Mouse (Mus musculus) liver, adult 2 months (tissue): ENCODE measurements around the gene Smc6. TPM values are rescaled to one million over a fixed set of nuclear protein-coding genes. Genes with fewer than 3 reads are reported as not detected.

Experiments used
- DNase-seq: peaks from one replicate; pipeline ENCODE4 v3.0.0-alpha.2; 2011; ENCODE audit warnings: low read depth, low spot score; ENCODE audit errors: extremely low read depth
- H3K27ac ChIP-seq: fragments of 200-500 bp; replicated peaks from 2 replicates; pipeline ENCODE4 v1.5.1; 2012; ENCODE audit warnings: low read depth, mild to moderate bottlenecking, control low read depth, inconsistent platforms, low read length; ENCODE audit not compliant: insufficient read depth
- H3K27me3 ChIP-seq: fragments of 200-500 bp; 2 replicates; pipeline ENCODE4 v1.6.1; 2012; ENCODE audit warnings: mild to moderate bottlenecking, moderate library complexity, low read length, inconsistent platforms; ENCODE audit not compliant: control insufficient read depth, insufficient read depth
- H3K36me3 ChIP-seq: fragments of 200-500 bp; 2 replicates; pipeline ENCODE4 v1.6.1; 2012; ENCODE audit warnings: low read length, inconsistent platforms; ENCODE audit not compliant: control insufficient read depth, insufficient read depth
- H3K4me1 ChIP-seq: fragments of 200-500 bp; 2 replicates; pipeline ENCODE4 v1.6.1; 2011; ENCODE audit warnings: low read length; ENCODE audit not compliant: control insufficient read depth, insufficient read depth
- H3K4me3 ChIP-seq: fragments of 200-500 bp; 2 replicates; pipeline ENCODE4 v1.5.1; 2011; ENCODE audit warnings: low read depth, mild to moderate bottlenecking, control low read depth, low read length, moderate library complexity; ENCODE audit not compliant: insufficient read depth
- H3K79me2 ChIP-seq: fragments of 200-500 bp; 2 replicates; pipeline ENCODE4 v1.6.1; 2012; ENCODE audit warnings: inconsistent platforms, mild to moderate bottlenecking, low read length, moderate library complexity; ENCODE audit not compliant: control insufficient read depth, insufficient read depth
- H3K9ac ChIP-seq: fragments of 200-500 bp; 2 replicates; pipeline ENCODE4 v1.6.1; 2012; ENCODE audit warnings: low read depth, mild to moderate bottlenecking, control low read depth, inconsistent platforms, low read length
- CTCF ChIP-seq: fragments of 200-500 bp; IDR thresholded peaks from 2 replicates; pipeline ENCODE4 v1.5.1; 2011; ENCODE audit warnings: low read depth, low read length, control low read depth
- POLR2A ChIP-seq: fragments of 200-500 bp; IDR thresholded peaks from 2 replicates; pipeline ENCODE4 v1.6.1; 2011; ENCODE audit warnings: low read length, control low read depth; ENCODE audit not compliant: insufficient read depth; ENCODE audit errors: extremely low read depth
- WGBS: fragments of 180-500 bp; shearing (Covaris S2); methylation state at CpG from one replicate; pipeline ENCODE4 v1.1.7; 2018; 5-methylcytosine and 5-hydroxymethylcytosine counted together
- polyA plus RNA-seq: library from polyadenylated mRNA; depleted of rRNA; stranded (reverse); fragments of >200 nt; gene quantifications from 2 replicates; pipeline ENCODE4 v1.2.3, GENCODE M21; 2012
- total RNA-seq: library from RNA; depleted of rRNA; stranded (reverse); fragments of >200 nt; gene quantifications from 2 replicates; pipeline ENCODE4 v1.2.3, GENCODE M21; 2014

Gene Smc6
- total and polyA plus RNA-seq, 2 experiments: 2.1 to 22.7 TPM

- H3K9ac ChIP-seq: no peak overlapping the region
- no peaks in the 10 kb centered on the region for H3K4me1 ChIP-seq
- 100% methylated on average over 1 of the region's 1 CpGs for WGBS
- TF ChIP-seq CTCF (no peak), POLR2A (no peak)
- no peaks in the 10 kb centered on the region for H3K27me3 ChIP-seq
- no peak overlapping the region for H3K4me3 ChIP-seq
- no peak for DNase-seq
- H3K27ac ChIP-seq: no peak overlapping the region
- no peaks in the 10 kb centered on the region for H3K79me2 ChIP-seq
- H3K36me3 ChIP-seq: peaks cover 37% of the 10 kb centered on the region
Measured at GRCm38 (mm10) chr12:11300858-11301257, 35.2 kb downstream of the Smc6 start.

GRCm38 (mm10) chr12:11306753-11307645, 41.3 kb downstream of the Smc6 start:
- DNase-seq: peak; percentile 17
- TF ChIP-seq CTCF (no peak), POLR2A (no peak)
- Histone ChIP-seq H3K79me2 (no peaks in the 10 kb centered on the region), H3K9ac (no peak overlapping the region), H3K4me1 (no peaks in the 10 kb centered on the region; the same call in 1 of the 2 replicates), H3K27me3 (no peaks in the 10 kb centered on the region), H3K36me3 (peaks cover 31% of the 10 kb centered on the region), H3K4me3 (no peak overlapping the region), H3K27ac (no peak overlapping the region)
- WGBS: 47% methylated on average over 8 of the region's 8 CpGs

- no peaks in the 10 kb centered on the region for H3K27me3 ChIP-seq
- no peak overlapping the region for H3K27ac ChIP-seq
- no peak overlapping the region for H3K9ac ChIP-seq
- peaks cover 42% of the 10 kb centered on the region for H3K36me3 ChIP-seq
- H3K79me2 ChIP-seq: no peaks in the 10 kb centered on the region
- H3K4me1 ChIP-seq: no peaks in the 10 kb centered on the region; the same call in 1 of the 2 replicates
- 98% methylated on average over 2 of the region's 2 CpGs for WGBS
- no peak for DNase-seq
- H3K4me3 ChIP-seq: no peak overlapping the region
- TF ChIP-seq POLR2A (no peak), CTCF (no peak)
Measured at GRCm38 (mm10) chr12:11311106-11311505, 45.4 kb downstream of the Smc6 start.

- TF ChIP-seq CTCF (no peak), POLR2A (no peak)
- WGBS: 69% methylated on average over 1 of the region's 1 CpGs
- DNase-seq: no peak
- H3K4me3 ChIP-seq: no peak overlapping the region
- H3K36me3 ChIP-seq: peaks cover 46% of the 10 kb centered on the region
- H3K27me3 ChIP-seq: no peaks in the 10 kb centered on the region
- H3K4me1 ChIP-seq: no peaks in the 10 kb centered on the region
- no peak overlapping the region for H3K9ac ChIP-seq
- H3K79me2 ChIP-seq: no peaks in the 10 kb centered on the region
- H3K27ac ChIP-seq: no peak overlapping the region
Measured at GRCm38 (mm10) chr12:11313840-11314239, 48.2 kb downstream of the Smc6 start.

GRCm38 (mm10) chr12:11317671-11318070, 52.0 kb downstream of the Smc6 start:
- no peaks in the 10 kb centered on the region for H3K79me2 ChIP-seq
- no peaks in the 10 kb centered on the region for H3K4me1 ChIP-seq
- H3K4me3 ChIP-seq: no peak overlapping the region
- TF ChIP-seq CTCF (no peak), POLR2A (no peak)
- no peak overlapping the region for H3K27ac ChIP-seq
- H3K27me3 ChIP-seq: no peaks in the 10 kb centered on the region
- no peak overlapping the region for H3K9ac ChIP-seq
- 70% methylated on average over 6 of the region's 6 CpGs for WGBS
- H3K36me3 ChIP-seq: peaks cover 38% of the 10 kb centered on the region
- DNase-seq: peak; percentile 19

GRCm38 (mm10) chr12:11324480-11324879, 58.8 kb downstream of the Smc6 start:
- Histone ChIP-seq H3K27ac (no peak overlapping the region), H3K4me3 (no peak overlapping the region), H3K36me3 (peaks cover 3% of the 10 kb centered on the region), H3K27me3 (no peaks in the 10 kb centered on the region), H3K79me2 (no peaks in the 10 kb centered on the region), H3K4me1 (no peaks in the 10 kb centered on the region), H3K9ac (no peak overlapping the region)
- DNase-seq: no peak
- WGBS: 41% methylated on average over 4 of the region's 4 CpGs
- TF ChIP-seq POLR2A: no peak
- no peak for TF ChIP-seq CTCF
